Mouse (Mus musculus) lung, adult 2 months (tissue): ENCODE results near the gene Gcg. TPM values are rescaled to one million over a fixed set of nuclear protein-coding genes. Genes with fewer than 3 reads are reported as not detected.

Experiments
- DNase-seq: peaks from one replicate; pipeline ENCODE4 v3.0.0; 2022
- H3K4me1 ChIP-seq: fragments of 200-500 bp; 2 replicates; pipeline ENCODE4 v1.6.1; 2011; ENCODE audit warnings: low read length; ENCODE audit not compliant: control insufficient read depth, insufficient read depth
- H3K4me3 ChIP-seq: fragments of 200-500 bp; replicated peaks from 2 replicates; pipeline ENCODE3; 2011; ENCODE audit warnings: low read depth, mild to moderate bottlenecking, control low read depth, low read length; ENCODE audit errors: extremely low read depth
- CTCF ChIP-seq: fragments of 200-500 bp; IDR thresholded peaks from 2 replicates; pipeline ENCODE4 v1.5.1; 2011; ENCODE audit warnings: mild to moderate bottlenecking, low read length, control low read depth; ENCODE audit not compliant: insufficient read depth
- POLR2A ChIP-seq: fragments of 200-500 bp; IDR thresholded peaks from 2 replicates; pipeline ENCODE4 v1.6.1; 2011; ENCODE audit warnings: low read depth, mild to moderate bottlenecking, control low read depth, low read length, borderline replicate concordance; ENCODE audit errors: extremely low read depth
- WGBS: fragments of 180-500 bp; shearing (Covaris S2); methylation state at CpG from one replicate; pipeline ENCODE4 v1.1.7; 2018; 5-methylcytosine and 5-hydroxymethylcytosine counted together
- polyA plus RNA-seq: library from polyadenylated mRNA; depleted of rRNA; stranded (reverse); fragments of >200 nt; gene quantifications from 2 replicates; pipeline ENCODE4 v1.2.3, GENCODE M21; 2012

The Gcg gene
- polyA plus RNA-seq, 1 experiment: not detected

DNA sequence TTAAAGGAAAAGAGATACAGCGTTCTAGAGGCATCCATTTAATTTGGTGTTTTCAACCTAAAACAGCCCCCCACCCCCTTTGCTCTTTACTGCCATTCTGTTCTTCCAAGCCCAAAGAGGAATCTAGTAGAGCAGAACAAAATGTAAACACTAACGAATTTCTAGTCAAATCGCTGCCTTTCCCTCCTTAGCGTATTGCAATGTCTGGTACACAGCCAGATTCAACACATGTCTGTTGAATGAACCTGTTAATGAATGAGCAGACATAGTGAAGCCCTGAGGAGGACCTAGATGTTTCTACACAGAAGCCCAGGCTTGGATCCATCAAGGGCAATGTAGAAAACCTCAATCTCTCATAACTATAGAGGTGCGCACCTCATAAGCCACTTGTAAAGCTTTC lies 15.4 kb upstream of the Gcg start:
- 75% methylated on average over 5 of the region's 5 CpGs for WGBS
- DNase-seq: no peak
- no peak overlapping the region for H3K4me3 ChIP-seq
- no peak for TF ChIP-seq CTCF
- no peak for TF ChIP-seq POLR2A
- no peaks in the 10 kb centered on the region for H3K4me1 ChIP-seq

DNA sequence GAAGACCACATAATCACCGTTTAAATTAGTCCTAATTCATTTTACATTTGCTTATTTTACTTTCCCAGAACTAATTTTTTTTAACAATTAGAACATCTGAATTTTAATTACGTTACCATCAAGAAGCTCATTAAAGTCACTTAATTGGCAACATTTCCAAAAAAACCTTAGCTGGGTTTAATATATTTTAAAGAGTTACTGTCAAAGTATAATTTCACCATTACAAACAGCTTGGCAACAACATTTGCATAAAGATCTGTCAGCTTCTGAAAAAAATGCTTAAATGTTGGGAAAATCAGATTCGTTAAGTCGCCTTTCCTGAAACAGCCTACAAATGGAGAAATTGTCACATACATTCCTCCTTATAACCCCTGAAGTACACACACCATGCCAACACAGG lies 14.6 kb upstream of the Gcg start:
- DNase-seq: no peak
- no peak for TF ChIP-seq POLR2A
- no peak for TF ChIP-seq CTCF
- H3K4me1 ChIP-seq: no peaks in the 10 kb centered on the region
- 95% methylated on average over 4 of the region's 4 CpGs for WGBS
- H3K4me3 ChIP-seq: no peak overlapping the region

DNA sequence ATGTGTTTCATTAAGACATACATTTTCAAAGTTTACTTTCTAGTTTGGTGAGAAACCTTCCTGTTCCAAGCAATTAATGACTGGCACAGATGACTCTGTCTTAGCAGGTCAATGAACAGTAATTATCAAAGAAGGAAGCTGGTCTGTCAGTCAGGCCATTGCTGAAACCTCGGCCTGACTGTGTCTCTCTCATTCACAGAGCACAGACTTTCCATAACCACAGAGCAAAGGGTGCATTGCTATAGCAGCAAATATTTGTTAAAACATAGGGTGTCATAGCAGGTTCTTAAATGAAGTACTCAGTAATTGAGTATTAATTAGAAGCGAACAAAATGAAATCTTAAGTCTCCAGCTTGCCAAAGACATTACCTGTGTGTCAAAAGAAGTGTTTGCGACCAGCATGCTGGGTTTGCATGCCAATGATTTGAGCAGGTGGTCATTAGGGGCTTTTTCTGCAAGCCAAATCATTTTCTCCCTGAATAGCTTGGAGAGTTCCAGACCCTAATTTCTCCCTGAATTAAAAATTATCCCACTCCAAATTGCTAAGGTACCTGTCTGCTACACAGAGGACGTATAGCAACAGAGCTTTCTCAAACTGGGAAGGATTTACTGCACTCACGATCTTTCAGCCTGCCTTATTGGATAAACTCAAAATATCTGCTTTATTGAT lies 14.0 kb upstream of the Gcg start:
- no peaks in the 10 kb centered on the region for H3K4me1 ChIP-seq
- no peak for DNase-seq
- WGBS: 83% methylated on average over 5 of the region's 5 CpGs
- H3K4me3 ChIP-seq: no peak overlapping the region
- TF ChIP-seq CTCF (no peak), POLR2A (no peak)

DNA sequence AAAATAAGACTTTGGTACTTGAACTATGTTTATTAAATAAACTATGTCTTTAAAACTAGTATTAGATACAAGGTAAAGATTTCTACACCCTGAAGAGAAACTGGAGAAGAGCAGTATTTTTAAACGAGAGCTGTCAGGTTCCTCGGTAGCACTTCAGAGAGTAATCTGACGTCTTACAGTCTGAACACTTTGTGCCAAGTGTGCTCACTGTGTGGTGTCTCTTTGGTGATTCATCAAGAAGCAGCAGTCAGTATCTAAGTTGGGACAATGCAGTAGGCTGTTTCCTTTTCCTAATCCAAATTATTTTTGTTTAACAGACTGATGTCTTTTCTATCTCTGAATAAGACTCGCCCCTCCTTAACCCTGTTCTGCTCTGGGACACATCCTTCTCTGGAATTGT lies 12.0 kb upstream of the Gcg start:
- TF ChIP-seq POLR2A (no peak), CTCF (no peak)
- 47% methylated on average over 4 of the region's 4 CpGs for WGBS
- no peak for DNase-seq
- no peak overlapping the region for H3K4me3 ChIP-seq
- H3K4me1 ChIP-seq: no peaks in the 10 kb centered on the region

DNA sequence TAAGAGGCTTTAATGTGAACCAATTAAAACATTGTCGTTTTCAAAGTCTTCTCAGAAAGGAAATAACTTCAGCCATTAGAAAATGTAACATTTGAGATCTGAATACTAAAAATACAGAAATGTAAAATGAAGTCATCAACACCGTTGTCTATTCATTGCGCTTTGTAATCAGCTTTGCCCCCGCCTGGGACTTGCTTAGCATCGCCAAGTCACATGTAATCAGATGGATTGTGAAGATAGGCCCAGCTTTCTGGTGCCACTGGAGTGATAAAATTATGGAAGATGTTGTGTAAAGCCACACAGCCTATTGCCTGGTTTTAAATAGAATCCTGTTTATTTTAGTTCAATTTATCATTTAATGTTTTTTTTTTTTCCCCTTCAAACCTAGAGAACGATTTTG lies 6.4 kb upstream of the Gcg start:
- TF ChIP-seq POLR2A: no peak
- no peak for TF ChIP-seq CTCF
- H3K4me3 ChIP-seq: no peak overlapping the region
- no peak for DNase-seq
- H3K4me1 ChIP-seq: no peaks in the 10 kb centered on the region
- 77% methylated on average over 6 of the region's 6 CpGs for WGBS

DNA sequence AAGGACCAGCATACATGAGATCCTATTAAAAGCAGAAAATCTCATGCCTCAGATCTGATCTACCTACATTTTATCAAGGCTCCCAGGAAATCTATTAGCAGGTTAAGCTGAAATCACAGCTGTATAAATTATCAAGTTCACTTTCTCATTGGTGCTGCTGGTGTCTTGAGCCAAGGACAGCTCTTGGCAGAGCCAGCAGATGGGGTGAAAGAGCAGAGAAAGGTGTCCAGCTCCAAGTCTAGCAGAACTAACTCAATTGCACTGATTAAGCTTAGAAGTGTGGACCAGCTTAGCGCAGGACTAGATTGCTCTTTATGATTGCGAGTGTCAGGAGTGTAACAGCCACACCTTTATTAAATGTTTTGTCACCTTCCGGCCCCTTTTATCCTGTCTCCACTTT lies 1.5 kb upstream of the Gcg start:
- Histone ChIP-seq H3K4me3 (no peak overlapping the region), H3K4me1 (no peaks in the 10 kb centered on the region)
- 87% methylated on average over 3 of the region's 3 CpGs for WGBS
- TF ChIP-seq POLR2A (no peak), CTCF (peak; percentile 35; the same call in 1 of the 2 replicates)
- DNase-seq: no peak

DNA sequence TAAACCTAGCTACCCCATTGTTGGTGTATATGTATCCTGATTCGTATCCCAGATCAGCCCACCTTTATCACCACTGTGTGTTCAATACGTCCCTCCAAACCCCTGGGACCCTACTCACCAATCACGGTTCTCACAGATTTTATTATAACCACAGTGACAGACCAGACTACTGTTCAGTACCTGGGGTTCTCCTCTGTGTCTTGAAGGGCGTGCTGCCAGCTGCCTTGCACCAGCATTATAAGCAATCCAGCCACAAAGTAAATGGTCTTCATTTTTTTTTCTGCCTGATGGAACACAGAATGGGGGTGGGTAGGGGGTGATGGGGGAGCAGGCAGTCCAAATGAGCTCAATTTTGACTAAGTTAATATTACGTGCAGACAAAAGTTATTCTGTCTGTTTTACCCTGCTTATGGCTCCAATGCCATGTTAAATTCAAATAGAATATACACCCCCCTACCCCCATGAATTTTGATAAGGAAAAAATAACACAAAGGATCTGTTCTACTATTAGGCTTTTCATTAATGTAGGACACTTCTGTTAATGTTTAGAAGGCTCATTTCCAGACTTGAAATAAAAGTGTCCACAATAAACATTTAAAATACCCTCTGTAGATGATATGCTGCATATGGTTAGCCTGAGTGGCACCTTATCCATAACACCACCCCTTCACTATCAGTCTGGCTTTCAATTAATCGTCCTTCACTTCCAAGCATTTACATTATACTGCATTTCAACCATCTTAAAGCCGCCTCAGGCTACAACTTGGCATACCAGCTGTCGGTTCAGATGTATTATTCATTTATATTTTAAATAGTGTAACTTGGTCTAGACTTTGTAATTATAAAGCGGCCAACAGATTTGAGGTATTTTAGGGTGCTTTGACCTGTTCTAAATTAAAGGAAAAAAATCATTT lies 2.9 kb downstream of the Gcg start:
- no peak for TF ChIP-seq POLR2A
- TF ChIP-seq CTCF: no peak
- DNase-seq: no peak
- no peak overlapping the region for H3K4me3 ChIP-seq
- no peaks in the 10 kb centered on the region for H3K4me1 ChIP-seq
- 60% methylated on average over 9 of the region's 9 CpGs for whole genome bisulfite sequencing

DNA sequence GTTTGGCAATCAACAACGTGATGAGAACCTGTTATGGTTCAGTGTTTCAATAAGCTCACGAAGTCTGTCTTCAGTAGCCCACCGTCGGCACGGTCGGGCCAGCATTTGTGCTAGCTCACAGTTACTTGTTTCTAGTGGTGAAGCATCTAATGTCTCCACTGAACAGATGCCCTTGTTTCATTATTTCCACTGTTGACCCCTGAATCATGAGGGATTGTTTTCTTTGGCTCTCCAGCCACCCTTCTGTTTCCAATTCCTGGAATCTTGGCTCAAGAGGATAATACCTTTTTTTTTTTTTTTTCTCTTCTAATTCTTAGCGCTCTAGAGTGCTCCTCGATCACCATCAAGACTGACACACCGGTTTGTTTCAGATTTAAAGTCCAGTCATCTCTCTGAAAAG lies 13.9 kb downstream of the Gcg start:
- no peak for DNase-seq

DNA sequence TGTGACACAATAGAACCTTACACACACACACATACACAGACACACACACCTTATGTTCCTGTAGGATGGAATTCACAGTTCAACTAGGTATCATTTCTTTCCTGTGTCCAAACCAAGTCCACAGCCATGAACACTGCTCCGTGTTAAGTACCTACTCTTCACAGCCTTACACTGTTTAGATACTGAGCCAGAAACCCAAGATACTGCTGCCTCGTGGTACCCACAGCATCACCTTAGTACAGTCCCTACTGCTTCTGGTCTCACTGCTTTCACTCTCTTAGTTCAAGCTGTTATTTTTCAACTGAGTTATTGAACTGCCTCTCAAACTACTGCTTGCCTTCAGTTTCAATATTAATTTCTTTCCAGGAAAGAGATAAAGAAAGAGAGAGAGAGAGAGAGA lies 20.2 kb downstream of the Gcg start:
- H3K4me1 ChIP-seq: no peaks in the 10 kb centered on the region
- TF ChIP-seq CTCF (no peak), POLR2A (no peak)
- WGBS: 80% methylated on average over 2 of the region's 2 CpGs
- DNase-seq: no peak
- H3K4me3 ChIP-seq: no peak overlapping the region

More for the DNA sequence above, 13.9 kb downstream of the Gcg start:
- 73% methylated on average over 9 of the region's 9 CpGs for WGBS
- H3K4me1 ChIP-seq: no peaks in the 10 kb centered on the region; the same call in 1 of the 2 replicates
- no peak overlapping the region for H3K4me3 ChIP-seq
- TF ChIP-seq POLR2A: no peak
- no peak for TF ChIP-seq CTCF
